Mouse (Mus musculus) left cerebral cortex, adult 2 months (tissue): ENCODE results near the gene Glt28d2. TPM values are rescaled to one million over a fixed set of nuclear protein-coding genes. Genes with fewer than 3 reads are reported as not detected.

Source experiments
- DNase-seq, 2 experiments: peaks; one replicate each; pipeline ENCODE4 v3.0.0; 2021 to 2022; ENCODE audit warnings: low spot score in 2 of 2, mixed read lengths in 1 of 2; ENCODE audit errors: extremely low spot score in 1 of 2
- H3K27ac ChIP-seq: fragments of 200-600 bp; 2 replicates; pipeline ENCODE4 v1.8.1; 2022
- H3K4me3 ChIP-seq: fragments of 200-600 bp; 2 replicates; pipeline ENCODE4 v1.8.1; 2022
- CTCF ChIP-seq: fragments of 200-600 bp; IDR thresholded peaks from 2 replicates; pipeline ENCODE4 v1.8.1; 2022; ENCODE audit warnings: antibody characterized with exemption, mild to moderate bottlenecking, moderate library complexity
- intact Hi-C: fragments of 180-260 bp; cut with DNase I; formaldehyde crosslinking; loops from one replicate; pipeline ENCODE4 v1.15.1; 2025
- total RNA-seq, 2 experiments: library from RNA; stranded (reverse); gene quantifications; 2 replicates each; pipeline ENCODE4 v1.2.3; 2021

Glt28d2 gene
- total RNA-seq, 2 experiments from 2014 or later, result 0.33 to 0.66 TPM

DNA sequence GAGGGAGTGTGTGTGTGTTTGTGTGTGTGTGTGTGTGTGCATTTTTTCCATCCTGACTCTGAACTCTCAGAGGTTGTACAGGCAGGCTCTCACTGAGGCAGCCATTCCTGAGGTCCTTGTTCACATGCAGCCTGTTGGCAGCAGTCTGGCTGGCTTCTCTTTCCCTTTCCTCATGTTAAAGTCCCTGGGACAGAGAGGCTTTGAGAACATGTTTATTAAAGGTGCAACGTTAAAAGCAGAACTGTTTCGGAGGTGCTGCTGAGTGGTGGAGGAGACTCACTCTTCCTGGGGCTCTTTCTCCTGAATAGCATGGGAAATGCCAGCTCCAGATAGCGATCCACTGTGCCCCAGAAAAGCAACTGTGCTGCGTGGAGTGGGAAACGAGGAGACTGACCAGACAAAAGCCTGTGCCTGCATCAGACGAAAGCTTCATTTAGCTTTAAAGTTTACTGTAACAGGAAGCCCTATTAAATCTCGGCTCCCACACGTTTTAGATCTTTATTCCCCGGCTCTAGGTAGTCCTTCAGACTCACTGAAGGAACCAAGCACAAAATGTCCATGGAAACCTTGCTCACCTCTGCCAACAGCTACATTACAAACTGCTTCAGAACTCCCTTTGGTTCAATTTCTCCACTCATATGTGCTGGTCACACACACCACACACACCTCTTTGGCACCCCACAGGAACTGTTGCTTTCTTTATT, 45.0 kb downstream of the Glt28d2 start:
- intact Hi-C loops, result no loop called here
- H3K27ac ChIP-seq, result no peak overlapping the region

DNA sequence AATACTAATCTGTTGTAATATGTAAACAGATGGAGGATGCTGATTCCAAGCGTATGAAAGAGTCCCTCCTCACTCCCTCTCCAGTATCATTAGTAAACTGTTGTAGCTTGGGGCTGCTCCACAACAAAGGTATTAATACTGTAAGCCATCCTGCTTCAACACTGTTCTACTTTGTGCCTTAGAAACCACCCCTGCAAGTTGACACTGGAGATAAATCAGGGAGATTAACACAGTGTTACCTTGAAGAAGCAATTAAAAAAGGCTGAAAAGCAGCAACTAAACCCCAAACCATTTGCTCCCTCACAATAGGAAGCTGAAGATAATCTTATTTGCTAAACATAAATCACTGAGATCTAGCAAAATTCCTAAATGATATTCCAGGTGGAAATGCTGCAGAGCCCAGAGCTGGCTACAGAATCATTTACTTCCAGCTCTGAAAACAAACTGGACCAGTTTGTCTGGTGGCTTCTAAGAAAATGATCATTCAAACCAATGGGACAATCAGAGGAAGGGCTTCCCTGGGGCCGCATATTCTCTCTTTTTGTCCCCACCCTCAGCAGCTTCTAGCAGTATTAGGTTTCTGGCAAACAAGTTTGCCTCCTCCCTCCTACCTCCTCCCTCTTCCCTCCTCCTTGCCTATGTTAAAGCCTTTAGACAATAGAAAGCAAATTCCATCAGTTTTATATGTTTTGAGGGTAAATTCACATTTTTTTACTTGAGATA, 45.7 kb downstream of the Glt28d2 start:
- Histone ChIP-seq H3K4me3 (no peak overlapping the region), H3K27ac (no peak overlapping the region)
- no peak for TF ChIP-seq CTCF
- DNase-seq, result no peak
- intact Hi-C loops, result no loop called here

More for the DNA sequence above, 45.0 kb downstream of the Glt28d2 start:
- H3K4me3 ChIP-seq, result no peak overlapping the region
- no peak for TF ChIP-seq CTCF
- no peak for DNase-seq

DNA sequence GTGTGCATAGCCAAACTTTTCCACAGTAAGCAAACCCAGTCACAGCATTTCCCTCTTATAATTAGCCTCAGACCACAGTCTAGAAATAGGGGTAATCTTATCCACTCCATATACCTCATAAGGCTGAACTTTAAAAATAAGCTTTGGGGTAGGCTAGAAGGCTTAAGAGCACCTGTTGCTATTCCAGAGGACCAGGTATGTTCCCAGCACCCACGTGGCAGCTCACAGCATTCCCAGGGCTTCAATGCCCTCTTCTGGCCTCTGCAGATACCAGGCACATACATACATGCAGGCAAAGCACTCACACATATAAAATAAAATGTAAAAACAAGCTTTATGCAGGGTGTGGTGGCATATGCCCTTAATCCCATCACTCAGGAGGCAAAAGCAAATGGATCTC, 53.7 kb downstream of the Glt28d2 start:
- no peak for DNase-seq
- no peak overlapping the region for H3K4me3 ChIP-seq
- H3K27ac ChIP-seq, result no peak overlapping the region
- intact Hi-C loops, result no loop called here
- TF ChIP-seq CTCF, result no peak

DNA sequence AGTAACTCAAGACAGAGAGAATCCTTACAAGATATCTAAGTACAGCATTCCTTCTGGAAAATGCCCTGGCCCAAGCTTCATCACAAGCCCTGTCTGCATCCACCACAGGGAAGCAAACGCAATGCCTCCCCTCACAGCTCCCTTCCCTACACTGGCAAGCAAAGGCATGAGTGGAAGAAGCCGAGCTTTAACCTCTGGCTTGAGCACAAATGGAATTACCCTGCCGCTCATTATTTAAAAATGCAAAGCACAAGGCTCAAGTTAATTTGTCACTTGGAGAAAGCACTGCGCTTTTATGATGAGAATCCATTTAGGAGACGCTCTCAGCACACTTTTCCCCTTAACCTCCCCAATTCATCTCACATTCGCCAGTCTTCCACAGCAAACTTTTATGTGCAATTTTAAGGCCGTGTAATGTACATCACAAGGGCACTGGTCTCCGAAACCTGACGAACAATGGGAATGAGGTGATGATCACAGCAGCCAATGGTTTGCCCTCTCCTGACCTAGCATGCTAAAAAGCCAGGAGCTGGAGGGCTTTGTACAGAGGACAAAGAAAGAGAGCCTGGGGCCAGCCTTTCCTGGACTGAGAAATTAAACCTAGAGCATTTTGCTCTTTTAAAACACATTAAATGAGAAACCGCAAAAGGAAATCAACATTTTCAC, 54.7 kb downstream of the Glt28d2 start:
- DNase-seq, result no peak
- intact Hi-C loops, result no loop called here
- no peak for TF ChIP-seq CTCF
- Histone ChIP-seq H3K27ac (no peak overlapping the region), H3K4me3 (no peak overlapping the region)

DNA sequence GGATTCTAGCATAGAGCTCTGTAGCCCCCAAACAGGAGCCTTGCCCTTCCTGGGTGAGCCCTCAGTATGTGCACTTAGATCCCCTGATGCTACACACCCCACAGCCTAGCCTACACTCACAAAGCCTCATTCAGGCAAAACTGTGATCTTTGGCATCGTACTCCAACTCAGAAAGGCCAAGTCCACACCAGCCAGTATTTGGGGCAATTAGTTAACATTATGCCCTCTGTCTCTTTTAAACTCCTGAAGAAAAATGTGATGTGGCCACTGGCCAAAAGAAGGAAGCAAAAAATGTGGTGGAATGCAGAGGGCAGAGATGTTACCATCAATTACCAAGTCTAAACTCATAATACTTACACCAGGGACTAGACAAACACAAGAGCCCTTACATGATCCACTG, 55.5 kb downstream of the Glt28d2 start:
- DNase-seq, result no peak
- Histone ChIP-seq H3K4me3 (no peak overlapping the region), H3K27ac (no peak overlapping the region)
- intact Hi-C loops, result no loop called here
- no peak for TF ChIP-seq CTCF

DNA sequence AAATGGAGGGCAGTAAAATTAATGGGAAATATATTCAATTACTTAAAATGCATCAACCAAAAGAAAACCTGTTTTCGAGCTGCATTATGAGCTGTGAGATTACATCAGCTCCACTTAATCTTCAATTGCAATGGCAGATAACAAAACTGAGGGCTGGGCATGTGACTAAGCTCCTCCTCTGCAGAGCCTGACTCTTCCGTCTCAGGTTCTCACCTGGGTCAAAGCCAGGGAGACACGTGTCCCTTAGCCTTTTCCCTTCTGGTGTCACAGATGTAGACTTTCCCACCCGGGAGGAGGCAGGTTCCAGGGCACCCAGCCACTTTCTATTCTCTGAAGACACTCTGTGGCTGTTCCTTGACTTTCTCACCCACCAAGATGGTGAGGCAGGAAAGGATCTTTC, 58.3 kb downstream of the Glt28d2 start:
- H3K27ac ChIP-seq, result no peak overlapping the region
- intact Hi-C loops, result no loop called here
- TF ChIP-seq CTCF, result no peak
- DNase-seq, result no peak
- no peak overlapping the region for H3K4me3 ChIP-seq

DNA sequence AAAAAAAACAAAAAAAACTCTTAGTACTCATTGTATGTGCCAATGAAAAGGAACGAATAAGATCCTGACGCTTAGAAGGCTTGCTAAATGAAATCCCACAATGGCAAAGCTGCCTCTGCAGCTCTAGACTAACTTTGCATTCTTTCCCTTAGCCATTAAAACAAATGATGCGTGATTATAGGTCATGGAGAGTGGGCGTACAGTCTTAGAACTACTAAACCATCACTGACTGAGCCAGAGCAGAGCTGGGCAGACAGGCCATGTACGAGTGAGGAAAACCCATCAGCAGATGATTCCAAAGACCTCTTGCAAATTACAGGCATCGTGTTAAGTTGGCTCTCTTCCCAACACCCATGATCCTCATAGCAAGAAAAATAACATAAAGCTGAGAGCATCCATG, 59.5 kb downstream of the Glt28d2 start:
- DNase-seq, result no peak
- intact Hi-C loops, result no loop called here
- no peak for TF ChIP-seq CTCF
- no peak overlapping the region for H3K27ac ChIP-seq
- H3K4me3 ChIP-seq, result no peak overlapping the region

DNA sequence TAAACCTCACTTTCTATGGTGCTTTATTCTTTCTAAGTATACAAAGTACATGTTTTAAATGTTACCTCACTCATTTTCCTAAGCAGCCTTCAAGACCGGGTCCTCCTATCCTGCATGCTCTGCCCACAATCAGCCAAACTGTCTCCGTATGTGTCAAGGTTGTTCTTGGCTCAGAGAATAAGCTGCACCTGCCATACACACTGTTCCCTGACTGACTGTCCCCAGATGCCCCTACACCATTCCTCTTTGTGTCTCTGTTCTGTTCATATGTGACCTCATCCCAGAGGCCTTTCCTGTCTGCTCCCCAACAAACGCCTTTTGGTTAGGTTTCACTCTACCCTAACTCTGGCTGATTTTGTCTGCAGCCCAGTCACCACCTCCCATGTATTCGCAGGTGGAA, 60.0 kb downstream of the Glt28d2 start:
- no peak for DNase-seq
- H3K27ac ChIP-seq, result no peak overlapping the region
- intact Hi-C loops, result no loop called here
- no peak for TF ChIP-seq CTCF
- no peak overlapping the region for H3K4me3 ChIP-seq

DNA sequence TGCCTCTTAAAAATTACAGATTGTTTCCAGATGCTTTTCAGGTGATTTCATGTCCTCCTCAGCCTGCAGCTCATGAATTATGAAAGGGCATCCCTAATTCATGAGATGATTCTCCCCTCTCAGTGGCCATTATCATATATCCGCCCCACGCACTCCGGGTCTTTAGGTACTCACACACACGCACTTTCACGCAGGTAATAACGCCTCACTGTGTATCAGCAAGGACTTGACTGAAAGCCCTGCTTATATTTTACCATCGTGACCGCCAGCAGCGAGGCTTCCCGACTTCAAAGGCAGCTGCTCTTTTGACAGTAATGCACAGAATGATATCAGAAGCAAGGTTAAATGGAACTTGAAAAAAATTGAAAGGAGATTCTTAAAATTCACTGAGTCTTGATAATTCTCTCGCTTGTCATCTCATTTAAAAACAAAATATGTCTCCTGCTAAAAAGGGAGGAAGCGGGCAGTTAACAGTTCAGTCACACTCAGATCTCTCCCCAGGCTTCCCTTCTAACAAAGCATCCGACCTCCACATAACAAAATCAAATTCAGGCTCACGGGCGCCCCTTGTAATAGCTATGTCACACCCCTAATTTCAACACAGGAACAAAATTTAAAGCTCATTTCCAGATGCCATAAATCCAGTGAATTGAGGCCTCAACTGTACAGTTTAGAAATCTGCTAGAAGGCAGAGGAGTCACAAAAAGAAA, 66.3 kb downstream of the Glt28d2 start:
- TF ChIP-seq CTCF, result no peak
- H3K4me3 ChIP-seq, result no peak overlapping the region
- no peak overlapping the region for H3K27ac ChIP-seq
- intact Hi-C loops, result no loop called here
- no peak for DNase-seq

Other genes starting within 250 kb of the Glt28d2 start
- gene Fam160a1, start 70.2 kb downstream of the Glt28d2 start, total RNA-seq, result 1 to 10 TPM; 3.2 to 5.6 TPM
- gene Gm37240, start within 50 bp of the Glt28d2 start, total RNA-seq, result 1 to 10 TPM in 1 of 2 experiments, under 1 TPM in 1; 0.27 to 1.1 TPM
- 10 to 100 TPM; 15.6 to 16.0 TPM for gene Sh3d19, start 83.6 kb upstream of the Glt28d2 start, total RNA-seq
- not detected for gene Prss48, start 115.0 kb upstream of the Glt28d2 start, total RNA-seq